Mouse (Mus musculus): Measurements from ENCODE around the gene Pa2g4. TPM values are rescaled to one million over a fixed set of nuclear protein-coding genes. Genes with fewer than 3 reads are reported as not detected.

The Pa2g4 gene
- total RNA-seq, 1 experiment = 170 TPM

GRCm38 (mm10) chr10:128520591-128520990 is 45.2 kb downstream of the Pa2g4 start:
- in situ Hi-C loops (cut with MboI; ENCODE audit: low sequenced_read_pairs in 2 of 2, unreplicated experiment in 2 of 2) = no loop called here
- Histone ChIP-seq H3K4me1 (ENCODE audit: control insufficient read depth in 2 of 2, insufficient read depth in 2 of 2, low read length in 2 of 2, poor library complexity in 1 of 2) (peaks cover 0 to 8% of the 10 kb centered on the region in 2 experiments; a peak in 2 of 4 replicates), H3K9me3 (ENCODE audit: control insufficient read depth, insufficient read depth, low read depth, low read length) (no peaks in the 10 kb centered on the region), H3K27ac (ENCODE audit: insufficient read depth, low read depth, low read length, poor library complexity, severe bottlenecking) (no peak overlapping the region), H3K4me3 (ENCODE audit: insufficient read depth in 1 of 2, low read depth in 1 of 2, low read length in 2 of 2, poor library complexity in 1 of 2, severe bottlenecking in 1 of 2) (no peak overlapping the region), H3K36me3 (ENCODE audit: control insufficient read depth, insufficient read depth, low read length, poor library complexity, severe bottlenecking) (peaks cover 22% of the 10 kb centered on the region), H3K9ac (ENCODE audit: insufficient read depth, low read depth, low read length, poor library complexity, severe bottlenecking) (no peak overlapping the region)
- no peak for DNase-seq (ENCODE audit: low read depth, low spot score)
- no peak for TF ChIP-seq ZC3H11A (IDR thresholded peaks at IDR 0.05; ENCODE audit: borderline replicate concordance, low read depth, low read length)
- no peak for TF ChIP-seq HCFC1 (IDR thresholded peaks at IDR 0.05; ENCODE audit: borderline replicate concordance, insufficient read depth, low read length)
- no peak for TF ChIP-seq MAFK (IDR thresholded peaks at IDR 0.05; ENCODE audit: insufficient read depth, low read depth, low read length)
- TF ChIP-seq CHD2 (IDR thresholded peaks at IDR 0.05; ENCODE audit: low read depth, low read length) = no peak
- no peak for TF ChIP-seq ZNF384 (IDR thresholded peaks at IDR 0.05; ENCODE audit: low read depth, low read length)

- peak; percentile 46 for DNase-seq (ENCODE audit: low read depth, low spot score)
- TF ChIP-seq ZNF384 (IDR thresholded peaks at IDR 0.05; ENCODE audit: low read depth, low read length) (no peak), ZC3H11A (IDR thresholded peaks at IDR 0.05; ENCODE audit: borderline replicate concordance, low read depth, low read length) (no peak), CHD2 (IDR thresholded peaks at IDR 0.05; ENCODE audit: low read depth, low read length) (no peak), HCFC1 (IDR thresholded peaks at IDR 0.05; ENCODE audit: borderline replicate concordance, insufficient read depth, low read length) (no peak), MAFK (IDR thresholded peaks at IDR 0.05; ENCODE audit: insufficient read depth, low read depth, low read length) (no peak)
- H3K36me3 ChIP-seq (ENCODE audit: control insufficient read depth, insufficient read depth, low read length, poor library complexity, severe bottlenecking) = peaks cover 31% of the 10 kb centered on the region
- no peaks in the 10 kb centered on the region for H3K9me3 ChIP-seq (ENCODE audit: control insufficient read depth, insufficient read depth, low read depth, low read length)
- peaks cover 0 to 10% of the 10 kb centered on the region in 2 experiments; a peak in 2 of 4 replicates for H3K4me1 ChIP-seq (ENCODE audit: control insufficient read depth in 2 of 2, insufficient read depth in 2 of 2, low read length in 2 of 2, poor library complexity in 1 of 2)
- in situ Hi-C loops (cut with MboI; ENCODE audit: low sequenced_read_pairs in 2 of 2, unreplicated experiment in 2 of 2) = no loop called here
- no peak overlapping the region for H3K9ac ChIP-seq (ENCODE audit: insufficient read depth, low read depth, low read length, poor library complexity, severe bottlenecking)
- H3K27ac ChIP-seq (ENCODE audit: insufficient read depth, low read depth, low read length, poor library complexity, severe bottlenecking) = no peak overlapping the region
- H3K4me3 ChIP-seq (ENCODE audit: insufficient read depth in 1 of 2, low read depth in 1 of 2, low read length in 2 of 2, poor library complexity in 1 of 2, severe bottlenecking in 1 of 2) = no peak overlapping the region
Measured at GRCm38 (mm10) chr10:128518833-128519232, 47.0 kb downstream of the Pa2g4 start.

DNA sequence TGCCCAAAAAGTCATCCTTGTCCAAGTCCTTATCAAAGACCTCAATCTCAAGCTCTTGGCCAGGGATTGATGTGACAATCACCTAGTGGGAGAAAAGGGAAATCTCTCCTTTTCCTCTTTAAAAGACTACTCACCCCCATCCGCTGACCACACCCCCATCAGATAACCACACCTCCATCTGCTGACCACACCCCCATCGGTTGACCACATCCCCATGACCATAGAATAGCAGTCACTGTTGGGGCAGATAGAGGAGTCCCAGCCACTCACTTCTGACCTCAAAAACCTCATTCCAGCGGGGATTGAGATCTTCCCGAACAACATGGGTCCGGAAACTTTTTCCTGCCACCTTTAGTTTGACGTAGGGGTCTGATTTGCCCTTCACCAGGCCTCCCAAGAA is 49.1 kb downstream of the Pa2g4 start:
- no peak for DNase-seq (ENCODE audit: low read depth, low spot score)
- Histone ChIP-seq H3K9ac (ENCODE audit: insufficient read depth, low read depth, low read length, poor library complexity, severe bottlenecking) (no peak overlapping the region), H3K27ac (ENCODE audit: insufficient read depth, low read depth, low read length, poor library complexity, severe bottlenecking) (no peak overlapping the region), H3K36me3 (ENCODE audit: control insufficient read depth, insufficient read depth, low read length, poor library complexity, severe bottlenecking) (peaks cover 39% of the 10 kb centered on the region), H3K9me3 (ENCODE audit: control insufficient read depth, insufficient read depth, low read depth, low read length) (no peaks in the 10 kb centered on the region), H3K4me1 (ENCODE audit: control insufficient read depth in 2 of 2, insufficient read depth in 2 of 2, low read length in 2 of 2, poor library complexity in 1 of 2) (peaks cover 0 to 10% of the 10 kb centered on the region in 2 experiments; a peak in 2 of 4 replicates), H3K4me3 (ENCODE audit: insufficient read depth in 1 of 2, low read depth in 1 of 2, low read length in 2 of 2, poor library complexity in 1 of 2, severe bottlenecking in 1 of 2) (no peak overlapping the region)
- TF ChIP-seq ZNF384 (IDR thresholded peaks at IDR 0.05; ENCODE audit: low read depth, low read length) (no peak), MAFK (IDR thresholded peaks at IDR 0.05; ENCODE audit: insufficient read depth, low read depth, low read length) (no peak), ZC3H11A (IDR thresholded peaks at IDR 0.05; ENCODE audit: borderline replicate concordance, low read depth, low read length) (no peak), CHD2 (IDR thresholded peaks at IDR 0.05; ENCODE audit: low read depth, low read length) (no peak), HCFC1 (IDR thresholded peaks at IDR 0.05; ENCODE audit: borderline replicate concordance, insufficient read depth, low read length) (no peak)
- in situ Hi-C loops (cut with MboI; ENCODE audit: low sequenced_read_pairs in 2 of 2, unreplicated experiment in 2 of 2) = no loop called here

DNA sequence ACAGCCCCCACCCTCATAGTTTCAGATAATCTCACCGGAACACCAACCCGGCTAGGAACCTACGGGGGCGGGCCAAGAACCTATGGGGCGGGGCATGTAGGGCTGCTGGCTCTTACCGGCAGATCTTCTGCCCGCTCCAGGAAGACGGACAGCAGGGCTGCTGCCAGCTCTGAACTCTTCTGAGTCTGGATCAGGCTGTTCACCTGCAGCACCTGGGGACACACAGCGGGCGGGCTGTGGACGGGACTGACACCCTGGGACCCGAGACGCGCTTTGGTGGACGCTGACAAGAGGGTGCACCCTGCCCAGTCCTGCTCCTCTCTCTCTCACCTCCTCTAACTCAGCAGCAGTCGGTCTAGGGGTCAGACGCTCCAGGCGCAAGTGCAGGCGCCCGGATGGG is 49.8 kb downstream of the Pa2g4 start:
- no peak for TF ChIP-seq CHD2 (IDR thresholded peaks at IDR 0.05; ENCODE audit: low read depth, low read length)
- no peak for TF ChIP-seq ZC3H11A (IDR thresholded peaks at IDR 0.05; ENCODE audit: borderline replicate concordance, low read depth, low read length)
- no peak for TF ChIP-seq MAFK (IDR thresholded peaks at IDR 0.05; ENCODE audit: insufficient read depth, low read depth, low read length)
- no peak for TF ChIP-seq ZNF384 (IDR thresholded peaks at IDR 0.05; ENCODE audit: low read depth, low read length)
- no peak for TF ChIP-seq HCFC1 (IDR thresholded peaks at IDR 0.05; ENCODE audit: borderline replicate concordance, insufficient read depth, low read length)
- no peak for DNase-seq (ENCODE audit: low read depth, low spot score)
- Histone ChIP-seq H3K4me3 (ENCODE audit: insufficient read depth in 1 of 2, low read depth in 1 of 2, low read length in 2 of 2, poor library complexity in 1 of 2, severe bottlenecking in 1 of 2) (peak overlapping the region; percentile 34 to 53), H3K9me3 (ENCODE audit: control insufficient read depth, insufficient read depth, low read depth, low read length) (no peaks in the 10 kb centered on the region), H3K27ac (ENCODE audit: insufficient read depth, low read depth, low read length, poor library complexity, severe bottlenecking) (no peak overlapping the region), H3K36me3 (ENCODE audit: control insufficient read depth, insufficient read depth, low read length, poor library complexity, severe bottlenecking) (peaks cover 40% of the 10 kb centered on the region), H3K9ac (ENCODE audit: insufficient read depth, low read depth, low read length, poor library complexity, severe bottlenecking) (no peak overlapping the region), H3K4me1 (ENCODE audit: control insufficient read depth in 2 of 2, insufficient read depth in 2 of 2, low read length in 2 of 2, poor library complexity in 1 of 2) (peaks cover 0 to 10% of the 10 kb centered on the region in 2 experiments; a peak in 2 of 4 replicates)
- in situ Hi-C loops (cut with MboI; ENCODE audit: low sequenced_read_pairs in 2 of 2, unreplicated experiment in 2 of 2) = no loop called here
